ENCODE assay signal across 20 mouse cellular contexts in genomic region chr2:16152623-16153022, GRCm38 (mm10).
"Had no signal": no experiment of that assay in that cellular context is flagged by ENCODE, and none has a peak within 500 bp of the region (broad histone marks: within the 10 kb centered on the region; RNA-seq: fewer than 3 reads in every experiment).

No protein-coding gene starts in this region.

- H3K9ac ChIP-seq: lung, embryonic 15.5 days; midbrain, embryonic 12.5 days; neural tube, embryonic 13.5 days; neural tube, embryonic 15.5 days; stomach, embryonic 15.5 days had no signal

- H3K27ac ChIP-seq: lung, embryonic 15.5 days; midbrain, embryonic 10.5 days; midbrain, embryonic 12.5 days; neural tube, embryonic 13.5 days; neural tube, embryonic 15.5 days; stomach, embryonic 15.5 days had no signal

- H3K27me3 ChIP-seq: lung, embryonic 15.5 days; midbrain, embryonic 12.5 days; neural tube, embryonic 13.5 days; neural tube, embryonic 15.5 days; stomach, embryonic 15.5 days had no signal

- H3K4me1 ChIP-seq: lung, embryonic 15.5 days; midbrain, embryonic 10.5 days; midbrain, embryonic 12.5 days; neural tube, embryonic 13.5 days; neural tube, embryonic 15.5 days; stomach, embryonic 15.5 days had no signal

- DNase-seq: lung, adult 18-20 months; lung, postnatal 4 days; midbrain, embryonic 14.5 days; retina, postnatal 1 day; right cerebral cortex, adult 18-20 months; right cerebral cortex, postnatal 25 days; right cerebral cortex, postnatal 4 days; spleen, adult 18-20 months; thymus, adult 18-20 months; thymus, postnatal 14 days; thymus, postnatal 36 days had no signal

- ATAC-seq: lung, postnatal 0 days; midbrain, embryonic 16.5 days had no signal

- H3K4me3 ChIP-seq: lung, embryonic 15.5 days; midbrain, embryonic 10.5 days; midbrain, embryonic 12.5 days; myocyte; neural tube, embryonic 13.5 days; neural tube, embryonic 15.5 days; stomach, embryonic 15.5 days had no signal

- H3K9me3 ChIP-seq: lung, embryonic 15.5 days; midbrain, embryonic 10.5 days; midbrain, embryonic 12.5 days; neural tube, embryonic 13.5 days; neural tube, embryonic 15.5 days; stomach, embryonic 15.5 days had no signal

- H3K36me3 ChIP-seq: lung, embryonic 15.5 days; midbrain, embryonic 10.5 days; midbrain, embryonic 12.5 days; neural tube, embryonic 13.5 days; neural tube, embryonic 15.5 days; stomach, embryonic 15.5 days had no signal

- H3K4me2 ChIP-seq: lung, embryonic 15.5 days; midbrain, embryonic 12.5 days; neural tube, embryonic 13.5 days; neural tube, embryonic 15.5 days; stomach, embryonic 15.5 days had no signal
